Mouse (Mus musculus) G1E-ER4 (cell line): Measurements from ENCODE around the gene Batf2. TPM values are rescaled to one million over a fixed set of nuclear protein-coding genes. Genes with fewer than 3 reads are reported as not detected.

Source experiments
- GATA1 ChIP-seq: IDR thresholded peaks from one replicate; pipeline ENCODE4 v1.8.0; 2012; ENCODE audit warnings: low read length, inconsistent platforms
- polyA plus RNA-seq: library from polyadenylated mRNA; stranded (reverse); fragments of >175 nt; gene quantifications from 2 replicates; pipeline ENCODE4 v1.2.3, GENCODE M21; 2012

Batf2 gene
- polyA plus RNA-seq, 1 experiment = not detected

DNA sequence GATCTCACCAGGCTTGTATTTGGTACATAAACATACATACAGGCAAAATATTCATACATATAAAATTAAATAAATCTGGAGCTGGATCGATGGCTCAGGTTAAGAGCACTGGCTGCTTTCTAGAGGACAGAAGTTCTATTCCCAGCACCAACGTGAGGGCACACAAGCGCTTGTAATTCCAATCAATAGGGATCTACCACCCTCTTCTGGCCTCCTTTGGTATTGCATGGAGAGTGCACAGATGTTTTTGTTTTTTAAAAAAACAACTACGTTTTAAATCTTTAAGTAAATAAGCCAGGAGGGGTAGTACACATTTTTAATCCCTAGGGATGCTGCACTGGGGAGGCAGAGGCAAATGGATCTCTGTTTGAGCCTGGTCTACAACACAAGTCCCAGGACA is 14.5 kb upstream of the Batf2 start:
- TF ChIP-seq GATA1 = no peak

DNA sequence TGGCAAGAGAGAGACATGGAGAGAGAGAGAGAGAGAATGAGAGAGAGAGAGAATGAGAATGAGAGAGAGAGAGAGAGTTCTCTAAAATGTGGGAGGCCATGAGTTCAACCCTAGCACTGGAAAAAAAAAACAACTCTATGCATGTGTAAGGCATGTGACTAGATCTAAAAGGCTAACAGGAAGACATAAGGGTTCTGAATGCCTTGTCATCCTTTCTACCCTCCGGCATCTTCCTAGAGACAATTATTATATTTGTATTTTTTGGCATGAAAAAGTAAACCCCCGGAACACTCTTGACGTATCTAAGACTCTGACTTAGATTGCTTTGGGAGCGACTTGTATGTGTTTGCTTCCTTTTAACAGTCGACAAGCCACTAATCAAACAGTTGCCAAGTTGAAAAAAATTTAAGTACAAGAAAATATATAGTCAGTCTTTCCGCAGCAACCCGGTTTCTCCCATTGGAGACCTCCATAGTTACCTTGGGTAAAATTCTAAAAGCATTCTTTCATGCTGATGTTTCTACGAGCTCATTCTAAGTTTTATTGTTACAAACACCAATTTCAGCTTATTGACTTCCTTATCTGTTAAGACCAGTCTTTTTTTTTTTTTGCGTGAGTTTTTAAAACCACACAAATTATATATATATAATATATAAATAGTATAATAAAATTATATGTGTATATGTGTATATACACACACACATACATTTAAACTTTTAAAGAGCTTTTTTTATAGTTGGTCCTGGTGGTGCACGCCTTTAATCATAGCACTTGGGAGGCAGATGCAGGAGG is 13.8 kb upstream of the Batf2 start:
- no peak for TF ChIP-seq GATA1

DNA sequence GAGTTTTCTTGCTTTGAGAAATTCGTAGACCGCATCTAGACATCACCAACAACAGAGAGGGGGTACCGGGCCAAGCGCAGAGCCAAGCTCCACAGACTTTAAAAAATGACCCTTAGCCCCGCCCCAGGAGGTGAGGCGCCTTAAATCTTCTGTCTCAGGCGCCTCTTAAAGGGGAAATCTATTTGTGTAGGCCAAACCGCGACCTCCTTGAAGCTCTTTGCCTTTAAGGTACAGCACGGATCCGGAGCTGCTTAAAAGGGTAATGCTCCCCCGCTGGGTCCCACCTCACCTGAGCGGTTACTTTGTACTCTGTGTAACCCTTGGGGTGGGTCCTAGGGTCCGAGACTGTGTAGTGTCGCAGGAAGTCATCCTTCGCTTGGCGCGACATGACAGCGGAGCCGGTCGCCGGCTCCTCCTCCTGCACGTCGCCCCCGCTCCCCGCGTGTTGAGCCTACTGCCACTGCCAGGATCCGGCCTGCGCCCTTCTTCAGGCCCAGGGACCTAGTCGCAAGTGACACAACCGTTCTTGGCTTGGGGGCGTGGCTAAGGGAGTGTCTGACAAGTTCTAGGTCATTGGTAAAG is 12.9 kb upstream of the Batf2 start, which contains the start of gene Snx15:
Gene Snx15, minus strand, starts transcription at position 545 of the 582 bp plus-strand sequence.
- TF ChIP-seq GATA1 = no peak

DNA sequence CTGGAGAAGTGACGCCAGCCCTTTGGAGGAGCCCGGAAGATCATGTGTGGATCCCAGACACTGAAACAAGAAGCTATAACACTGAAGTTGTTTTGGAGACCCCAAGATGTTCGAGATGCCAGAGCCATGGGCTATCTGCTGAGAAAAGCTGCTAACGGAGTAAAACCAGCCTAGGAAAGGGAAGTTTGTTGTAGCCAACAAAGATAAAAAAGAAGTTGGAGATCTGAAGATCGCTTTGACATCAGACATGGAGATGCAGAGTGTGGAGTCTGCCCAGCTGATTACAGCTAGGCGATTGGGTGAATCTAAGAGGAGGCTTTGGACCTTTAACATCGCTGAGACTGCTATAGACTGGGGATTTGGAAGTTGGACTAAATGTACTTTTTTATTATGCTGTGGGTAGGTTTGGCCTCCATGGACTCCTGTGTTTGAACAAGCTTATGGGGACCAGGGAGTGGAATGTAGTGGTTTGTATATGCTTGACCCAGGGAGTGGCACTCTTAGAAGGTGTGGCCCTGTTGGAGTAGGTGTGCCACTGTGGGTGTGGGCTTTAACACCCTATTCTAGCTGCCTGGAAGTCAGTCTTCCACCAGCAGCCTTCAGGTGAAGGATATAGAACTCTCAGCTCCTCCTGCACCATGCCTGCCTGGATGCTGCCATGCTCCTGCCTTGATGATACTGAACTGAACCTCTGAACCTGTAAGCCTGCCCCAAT is 10.2 kb upstream of the Batf2 start:
- peak; percentile 12 for TF ChIP-seq GATA1

DNA sequence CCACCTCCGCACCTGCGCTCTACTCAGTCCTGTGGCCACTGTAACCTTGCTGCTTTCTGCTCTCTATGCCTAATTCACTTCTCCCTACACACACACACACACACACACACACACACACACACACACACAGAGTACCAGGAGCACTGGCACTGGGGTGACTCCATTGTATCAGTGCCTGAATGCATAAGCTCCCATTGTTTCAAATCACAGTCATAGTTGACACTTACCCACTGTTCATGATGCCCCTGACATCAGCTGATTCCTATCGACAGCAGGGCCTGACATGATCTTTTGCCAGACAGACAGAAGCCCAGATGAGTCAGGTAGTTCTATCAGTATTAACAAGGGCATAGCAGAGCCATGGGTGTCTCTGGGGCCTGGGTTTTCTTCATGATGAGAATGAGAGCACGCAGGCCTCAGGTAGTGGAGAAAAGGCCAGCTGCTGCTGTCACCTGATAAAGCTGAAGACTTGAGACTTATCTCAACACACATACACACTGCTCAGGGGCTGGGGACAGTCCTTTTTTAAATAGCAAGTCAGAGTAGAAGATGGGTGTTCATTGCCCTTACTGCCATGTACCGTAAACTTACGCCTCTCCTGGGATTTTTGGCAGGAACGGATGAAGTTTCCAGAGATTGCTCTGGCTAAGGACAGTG is 8.5 kb upstream of the Batf2 start:
- TF ChIP-seq GATA1 = no peak

DNA sequence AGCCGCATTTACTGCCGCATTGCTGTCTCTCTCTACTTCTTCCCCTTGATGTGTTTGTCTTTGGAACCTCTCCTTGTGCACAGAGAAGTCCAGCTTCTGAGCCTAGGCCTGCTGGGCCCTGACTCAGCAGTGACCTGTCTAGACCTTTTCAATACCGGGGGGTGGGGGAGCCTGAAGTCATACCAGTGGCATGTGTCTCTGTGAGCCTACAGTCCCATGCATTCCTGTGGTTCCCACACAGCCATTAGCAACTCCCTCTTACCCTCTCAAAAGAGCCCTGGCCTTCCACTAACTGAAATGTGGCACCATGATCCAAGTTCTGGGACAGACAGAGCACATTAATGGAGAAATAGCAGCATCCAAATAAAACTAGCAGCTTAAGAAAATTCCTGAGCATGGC is 4.4 kb upstream of the Batf2 start:
- no peak for TF ChIP-seq GATA1

DNA sequence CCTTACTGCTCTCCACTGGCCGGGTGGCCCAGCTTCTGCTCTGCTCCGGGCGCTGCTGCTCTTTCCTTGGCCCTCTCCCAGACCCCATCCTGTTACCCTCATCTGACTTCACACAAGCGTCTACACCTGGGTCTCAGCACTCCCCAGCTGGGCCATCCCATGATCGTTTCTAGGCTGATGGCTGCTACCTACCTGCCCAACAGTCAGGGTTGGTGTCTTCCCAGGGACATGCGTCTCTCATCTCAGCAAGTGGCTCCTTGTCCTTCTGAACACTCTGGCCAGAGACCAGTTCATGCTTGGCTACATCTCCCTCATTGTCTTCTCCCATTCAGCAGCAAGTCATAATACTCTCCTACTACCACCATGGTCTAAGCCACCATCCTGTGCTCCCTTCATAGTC is 1.1 kb upstream of the Batf2 start:
- TF ChIP-seq GATA1 = no peak

DNA sequence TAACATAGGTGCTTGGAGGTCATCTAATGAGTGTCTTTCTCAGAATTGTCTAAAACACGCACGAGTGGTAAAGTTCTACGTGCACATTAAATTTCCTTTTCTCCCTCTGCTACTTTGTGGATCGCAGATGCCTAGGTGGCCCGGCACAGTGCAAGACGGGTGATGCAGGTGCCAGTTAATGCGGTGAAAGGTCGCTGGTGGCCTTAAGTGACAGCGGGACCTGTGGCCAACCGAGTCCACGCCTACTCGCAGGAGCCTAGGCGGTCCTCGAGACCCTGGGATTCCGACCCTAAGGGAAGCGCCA is 457 bp upstream of the Batf2 start:
- TF ChIP-seq GATA1 = no peak

DNA sequence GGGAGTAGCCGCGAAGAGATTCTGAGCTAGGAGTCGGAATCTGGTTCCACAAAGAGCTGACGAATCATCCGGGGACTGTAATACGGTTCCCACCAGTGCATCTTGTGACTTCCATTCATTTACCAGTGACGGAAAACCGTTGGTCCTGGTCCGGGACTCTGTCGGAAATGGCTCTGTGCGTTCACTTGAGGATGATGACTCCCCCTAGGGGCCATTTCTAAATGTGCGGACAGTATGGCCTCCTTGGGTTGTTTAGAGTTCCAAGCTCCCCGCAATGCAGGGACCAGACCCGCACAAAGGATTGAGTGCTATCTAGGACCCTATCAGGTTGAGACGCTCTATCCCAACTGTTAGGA is 589 bp downstream of the Batf2 start, which contains the start of gene Arl2:
Gene Arl2, minus strand, starts transcription at position 155 of the 356 bp plus-strand sequence.
- no peak for TF ChIP-seq GATA1

DNA sequence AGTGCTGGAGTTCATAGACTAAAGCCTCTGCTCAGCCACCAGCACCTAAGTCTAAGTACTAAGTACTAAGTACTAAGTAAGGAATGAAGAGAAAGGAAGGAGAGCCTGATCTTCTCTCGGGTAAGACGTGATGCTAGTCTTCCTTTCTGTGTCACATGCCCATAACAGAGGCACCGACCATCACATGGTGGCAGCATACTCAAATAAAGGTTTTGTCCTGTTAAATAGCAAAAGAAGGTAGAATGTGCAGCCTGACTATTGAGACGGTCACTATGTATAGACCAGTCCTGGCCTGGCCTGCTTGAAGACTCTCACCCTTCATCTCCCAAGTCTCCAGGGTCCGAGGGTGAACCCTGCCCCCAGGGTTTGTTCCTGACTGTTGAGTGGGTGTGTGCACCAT is 4.1 kb downstream of the Batf2 start:
- TF ChIP-seq GATA1 = no peak

DNA sequence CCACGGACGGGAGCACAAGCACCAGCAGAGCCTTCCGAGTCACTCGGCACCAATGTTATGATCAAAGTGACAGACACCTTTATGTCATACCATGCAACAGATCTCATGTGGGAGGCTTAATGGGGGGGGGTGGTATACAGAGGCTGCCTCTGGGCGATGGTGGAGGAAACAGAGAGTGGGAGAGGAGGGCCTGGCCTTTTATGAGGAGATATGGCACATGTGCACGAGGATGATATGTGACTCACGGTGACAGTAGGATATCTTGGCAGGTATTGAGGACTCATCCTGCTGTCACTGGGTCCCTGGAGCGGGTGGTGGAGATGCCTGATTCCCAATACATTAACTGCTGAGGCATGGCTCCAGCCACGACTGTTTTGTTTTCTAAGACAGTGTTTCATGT is 14.4 kb downstream of the Batf2 start:
- no peak for TF ChIP-seq GATA1

DNA sequence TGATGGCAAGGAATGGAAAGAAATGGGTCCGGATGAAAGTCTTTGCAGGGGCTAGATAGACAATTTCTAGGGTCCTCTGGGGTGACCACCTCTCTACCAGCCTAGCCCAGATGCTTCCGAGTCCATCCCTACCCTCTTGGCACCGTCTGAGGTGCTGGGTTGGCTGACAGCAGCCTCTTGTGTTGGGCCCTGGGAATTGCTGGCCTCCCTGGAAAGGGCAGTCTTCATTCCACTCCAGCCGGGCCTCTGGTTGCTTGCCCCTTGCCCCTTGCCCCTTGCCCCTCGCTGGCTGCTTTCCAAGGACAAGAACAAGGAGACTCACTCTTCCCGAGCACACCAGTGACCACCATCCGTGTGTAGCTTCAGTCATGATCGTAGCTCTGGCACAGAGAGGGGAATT is 15.6 kb downstream of the Batf2 start:
- no peak for TF ChIP-seq GATA1

DNA sequence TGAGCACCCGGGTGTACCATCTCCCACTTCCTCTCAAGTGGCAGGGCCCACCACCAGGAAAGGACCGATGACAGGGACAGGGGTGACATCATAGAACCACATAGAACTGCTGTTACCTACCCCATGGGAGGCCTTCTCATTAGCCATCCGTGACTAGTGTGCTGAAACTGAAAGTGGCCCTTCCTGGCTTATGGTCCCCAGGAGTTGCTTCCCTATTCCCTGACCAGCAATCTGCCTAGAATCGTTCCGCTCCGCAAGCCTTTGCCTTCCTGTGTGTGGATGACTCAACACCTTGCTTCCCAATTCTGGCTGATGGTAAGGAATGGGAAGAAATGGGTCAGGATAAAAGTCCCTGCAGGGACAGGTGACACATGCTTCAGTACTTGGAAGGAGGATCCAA is 16.4 kb downstream of the Batf2 start:
- no peak for TF ChIP-seq GATA1

DNA sequence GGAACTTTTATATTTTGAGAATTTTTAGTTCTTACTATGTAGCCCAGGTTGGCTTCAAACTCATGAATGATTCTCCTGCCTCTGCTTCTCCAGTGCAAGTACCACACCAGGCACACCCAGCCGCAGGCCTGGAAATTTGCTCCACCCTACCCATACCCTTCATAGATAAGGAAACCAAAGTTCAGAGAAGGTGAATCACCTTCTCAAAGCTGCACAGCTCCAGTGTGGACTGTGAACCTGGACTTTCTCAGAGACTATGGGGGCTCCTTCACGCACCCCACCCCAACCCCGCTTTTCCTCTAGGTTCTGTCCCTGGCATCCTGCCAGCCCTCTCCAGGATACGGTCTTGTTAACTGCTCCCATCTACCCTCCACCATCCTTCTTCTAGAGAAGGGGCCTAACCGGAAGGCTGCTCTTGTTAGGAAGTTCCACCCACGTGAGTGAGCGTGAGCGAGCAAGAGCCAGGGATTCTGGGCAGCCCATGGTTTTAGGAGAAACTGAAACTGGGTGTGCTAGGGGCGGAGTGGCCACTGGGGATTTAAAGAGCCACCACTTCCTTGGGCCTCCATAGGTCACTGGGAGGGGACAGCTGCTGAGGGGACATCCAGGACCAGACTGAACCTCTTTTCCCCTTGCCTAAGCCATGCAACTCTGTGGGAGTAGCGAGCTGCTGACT is 23.2 kb downstream of the Batf2 start:
- TF ChIP-seq GATA1 = no peak

DNA sequence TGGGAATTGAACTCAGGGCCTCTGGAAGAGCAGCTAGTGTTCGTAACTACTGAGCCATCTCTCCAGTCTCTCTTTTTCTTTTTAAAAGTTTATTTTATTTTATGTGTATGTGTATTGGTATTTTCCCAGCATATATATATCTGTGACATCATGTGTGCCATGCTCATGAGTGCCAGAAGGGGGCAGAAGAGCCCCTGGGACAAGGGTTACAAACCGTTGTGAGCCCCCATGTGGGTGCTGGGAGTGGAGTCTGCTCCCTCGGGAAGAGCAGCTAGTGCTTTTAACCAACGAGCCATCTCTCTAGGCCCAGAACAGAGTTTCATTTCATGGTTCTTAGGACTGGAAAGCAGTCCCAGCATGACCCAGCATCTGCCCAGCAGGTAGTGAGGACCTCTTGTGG is 26.0 kb downstream of the Batf2 start:
- TF ChIP-seq GATA1 = no peak

DNA sequence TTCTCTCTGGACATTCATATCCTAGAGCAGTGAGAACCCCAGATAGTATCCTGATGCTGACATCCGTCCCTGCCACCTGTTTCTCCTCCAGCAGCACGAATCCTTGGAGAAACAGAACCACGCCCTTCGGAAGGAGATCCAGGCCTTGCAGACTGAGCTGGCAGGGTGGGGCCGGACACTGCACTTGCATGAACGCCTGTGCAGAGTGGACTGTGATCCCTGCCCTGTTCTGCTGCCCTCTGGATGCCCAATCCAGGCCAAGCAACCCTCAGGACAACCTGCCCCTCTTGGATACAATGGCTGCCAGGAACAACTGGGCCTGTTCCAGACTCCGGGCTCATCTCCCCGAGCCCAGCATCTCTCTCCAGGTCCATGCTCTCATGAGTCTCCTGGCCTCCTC is 30.4 kb downstream of the Batf2 start:
- TF ChIP-seq GATA1 = no peak

DNA sequence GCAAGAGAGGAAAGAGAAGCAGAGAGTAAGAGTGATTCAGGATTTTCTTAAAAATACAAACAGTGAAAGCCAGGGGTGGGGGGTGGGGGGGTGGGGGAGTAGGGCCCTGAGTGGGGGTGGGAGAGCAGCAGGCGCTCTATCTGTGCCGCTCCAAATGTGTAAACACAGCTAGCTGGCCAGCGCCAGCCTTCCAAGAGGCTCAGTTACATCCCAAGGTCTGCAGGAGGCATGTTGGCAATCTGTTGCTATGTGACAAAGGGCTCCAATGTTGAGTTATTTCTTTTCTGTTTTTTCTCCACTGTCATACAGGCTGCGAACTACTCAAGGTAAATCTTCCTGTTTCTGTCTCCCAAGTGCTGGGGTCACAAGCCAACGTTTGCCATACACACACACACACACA is 34.0 kb downstream of the Batf2 start:
- TF ChIP-seq GATA1 = no peak
